Mouse (Mus musculus) layer of hippocampus, adult 2 months (tissue): ENCODE results near the gene Hdlbp. TPM values are rescaled to one million over a fixed set of nuclear protein-coding genes. Genes with fewer than 3 reads are reported as not detected.
A peak's percentile ranks its signal among the peaks of the same experiment; 100 is the strongest.
"Not testable (repeated sequence)": the region's sequence is repeated elsewhere in the genome, so short reads cannot be mapped to it uniquely, and the experiment has no call there.

Source experiments
- DNase-seq, 2 experiments: peaks; one replicate each; pipeline ENCODE4 v3.0.0; 2022; ENCODE audit warnings: low spot score in 2 of 2
- H3K27ac ChIP-seq: fragments of 200-600 bp; 2 replicates; pipeline ENCODE4 v1.8.1; 2022
- H3K4me3 ChIP-seq: fragments of 200-600 bp; 2 replicates; pipeline ENCODE4 v1.8.1; 2022; ENCODE audit warnings: mild to moderate bottlenecking
- CTCF ChIP-seq: fragments of 200-600 bp; conservative IDR thresholded peaks from 2 replicates; pipeline ENCODE4 v1.8.1; 2022; ENCODE audit warnings: antibody characterized with exemption, mild to moderate bottlenecking, moderate library complexity
- total RNA-seq, 2 experiments: library from RNA; stranded (reverse); gene quantifications; 2 replicates each; pipeline ENCODE4 v1.2.3; 2021

Gene Hdlbp
- total RNA-seq, 2 experiments from 2014 or later: 137 to 148 TPM

DNA sequence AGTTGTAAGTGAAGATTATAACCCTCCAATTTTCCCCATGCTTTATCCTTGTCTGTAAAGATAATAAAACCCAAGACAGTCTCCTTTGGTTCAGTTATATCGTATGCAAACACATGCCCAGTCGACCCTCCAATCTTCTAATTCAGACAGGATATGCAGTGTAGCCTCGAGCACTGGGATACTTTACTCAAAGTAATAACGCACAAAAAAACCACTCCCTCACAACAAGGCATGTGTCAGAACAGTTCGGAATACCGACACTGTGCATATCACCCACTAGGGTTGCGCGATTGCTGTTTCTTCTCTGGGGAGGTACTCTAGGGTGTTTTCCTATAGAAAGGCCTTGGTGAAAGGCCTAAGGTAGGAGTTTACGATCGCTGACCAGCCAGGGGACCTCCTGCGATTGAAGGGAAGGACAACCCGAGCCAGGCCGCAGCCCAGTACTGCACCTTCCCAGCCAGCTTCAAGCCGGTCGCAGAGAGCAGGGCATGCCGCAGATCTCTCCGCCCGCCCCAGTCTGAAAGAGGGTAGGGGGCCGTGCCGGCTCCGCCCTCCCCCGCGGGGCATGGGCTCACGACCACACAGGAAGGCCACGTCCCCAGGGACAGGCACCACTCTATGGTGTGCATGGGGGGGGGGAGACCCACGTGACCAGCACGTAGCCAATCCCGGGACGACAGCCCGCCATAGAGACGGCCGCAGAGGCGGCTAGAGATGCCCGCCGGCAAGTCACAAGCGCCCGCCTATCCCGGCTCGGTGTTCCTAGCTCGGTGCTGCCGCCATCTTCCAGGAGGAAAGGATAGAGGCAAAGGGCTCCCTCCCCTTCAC, 643 bp downstream of the Hdlbp start:
- Histone ChIP-seq H3K4me3 (peak overlapping the region; percentile 95), H3K27ac (peak overlapping the region; percentile 99)
- peak; percentile 69 for TF ChIP-seq CTCF
- DNase-seq: peak; percentile 97 to 98

DNA sequence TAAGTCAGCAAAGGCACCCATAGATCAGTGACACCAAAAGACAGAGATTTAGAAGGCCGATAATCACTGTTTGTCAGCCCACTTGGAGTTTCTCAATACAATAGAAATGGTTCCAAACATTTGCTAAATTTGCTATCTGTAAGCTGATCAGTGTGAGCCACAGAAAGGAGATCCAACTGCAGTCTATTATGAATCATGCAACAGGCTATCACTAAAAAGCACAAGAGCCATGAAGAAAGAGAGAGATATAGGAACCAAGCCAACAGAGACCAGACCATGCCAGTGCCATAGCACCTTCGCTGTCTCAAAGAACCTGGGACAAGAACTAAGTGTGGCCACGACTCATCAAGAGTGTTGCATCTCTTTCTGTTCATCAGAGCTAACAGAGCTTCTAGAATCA, 2.9 kb downstream of the Hdlbp start:
- no peak for TF ChIP-seq CTCF
- H3K4me3 ChIP-seq: no peak overlapping the region
- no peak overlapping the region for H3K27ac ChIP-seq
- no peak for DNase-seq

DNA sequence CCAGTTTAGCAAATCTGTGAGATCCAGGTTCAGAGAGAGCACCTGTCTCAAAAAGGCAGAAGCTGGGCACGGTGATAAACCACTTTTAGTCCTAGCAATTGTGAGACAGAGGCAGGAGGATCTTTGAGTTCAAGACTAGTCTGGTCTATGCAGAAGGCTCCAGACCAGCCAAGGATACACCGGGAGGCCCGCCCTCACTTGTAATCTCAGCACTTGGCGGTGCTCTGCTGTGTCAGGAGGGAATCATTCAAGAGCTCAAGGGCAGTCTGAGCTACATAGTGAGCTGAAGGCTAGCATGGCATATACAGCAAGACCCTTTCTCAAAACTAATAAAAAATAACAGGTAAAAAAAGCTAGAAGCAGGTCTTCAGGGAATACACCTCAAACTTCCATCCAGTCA, 10.0 kb downstream of the Hdlbp start:
- TF ChIP-seq CTCF: no peak
- DNase-seq: no peak
- H3K27ac ChIP-seq: no peak overlapping the region
- no peak overlapping the region for H3K4me3 ChIP-seq

DNA sequence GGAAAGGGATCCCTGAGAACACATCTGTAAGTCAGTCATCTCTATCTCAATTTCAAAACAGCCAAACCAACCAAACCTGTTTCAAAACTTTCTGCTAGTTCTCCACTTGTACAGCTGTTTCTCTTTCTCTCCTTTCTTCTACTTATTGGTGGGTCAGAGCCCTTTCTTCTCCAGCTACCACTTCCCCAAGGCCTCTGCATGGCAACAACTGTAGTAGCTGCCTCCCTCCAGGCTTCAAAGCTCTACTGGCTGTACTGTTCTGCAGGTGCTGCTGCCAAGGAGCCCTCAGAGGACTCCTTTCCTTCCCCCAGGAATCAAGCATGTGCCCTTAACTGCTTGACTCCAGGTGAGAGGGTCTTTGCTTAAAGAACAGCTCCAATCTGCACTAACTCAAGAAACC, 12.9 kb downstream of the Hdlbp start:
- no peak overlapping the region for H3K4me3 ChIP-seq
- no peak for DNase-seq
- TF ChIP-seq CTCF: no peak
- H3K27ac ChIP-seq: no peak overlapping the region

DNA sequence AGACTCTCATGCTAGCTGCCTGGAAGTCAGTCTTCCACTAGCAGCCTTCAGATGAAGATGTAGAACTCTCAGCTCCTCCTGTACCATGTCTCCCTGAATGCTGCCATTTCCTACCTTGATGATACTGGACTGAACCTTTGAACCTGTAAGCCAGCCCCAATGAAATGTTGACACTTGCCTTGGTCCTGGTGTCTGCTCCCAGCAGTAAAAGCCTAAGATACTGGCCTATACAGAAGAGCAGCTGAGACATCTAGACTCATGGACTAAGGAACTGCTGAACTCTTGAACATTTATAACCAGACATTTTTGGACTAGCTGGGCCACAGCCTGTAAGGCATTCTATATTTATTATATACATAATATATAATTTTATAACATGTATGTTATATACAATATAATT, 13.5 kb downstream of the Hdlbp start:
- Histone ChIP-seq H3K27ac (no peak overlapping the region), H3K4me3 (no peak overlapping the region)
- TF ChIP-seq CTCF: no peak
- no peak for DNase-seq

DNA sequence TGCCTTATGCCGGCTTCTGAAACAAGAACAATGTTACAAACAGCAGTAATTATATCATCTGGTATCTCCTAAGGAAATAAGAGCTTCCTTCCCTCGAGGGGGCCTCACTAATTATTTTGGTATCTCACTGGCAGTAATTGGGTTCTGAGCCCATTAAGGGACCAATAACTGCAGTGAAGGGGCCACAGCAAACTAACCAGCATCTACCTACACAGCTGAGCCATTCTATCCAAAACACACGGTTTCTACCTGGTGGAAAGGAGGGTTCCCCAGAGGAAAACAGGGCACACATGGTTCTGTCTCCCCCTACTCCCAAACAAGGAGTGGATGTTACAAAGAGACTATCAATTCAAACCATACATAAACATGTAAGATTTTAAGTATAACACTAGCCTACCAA, 19.5 kb downstream of the Hdlbp start:
- no peak overlapping the region for H3K27ac ChIP-seq
- no peak for DNase-seq

DNA sequence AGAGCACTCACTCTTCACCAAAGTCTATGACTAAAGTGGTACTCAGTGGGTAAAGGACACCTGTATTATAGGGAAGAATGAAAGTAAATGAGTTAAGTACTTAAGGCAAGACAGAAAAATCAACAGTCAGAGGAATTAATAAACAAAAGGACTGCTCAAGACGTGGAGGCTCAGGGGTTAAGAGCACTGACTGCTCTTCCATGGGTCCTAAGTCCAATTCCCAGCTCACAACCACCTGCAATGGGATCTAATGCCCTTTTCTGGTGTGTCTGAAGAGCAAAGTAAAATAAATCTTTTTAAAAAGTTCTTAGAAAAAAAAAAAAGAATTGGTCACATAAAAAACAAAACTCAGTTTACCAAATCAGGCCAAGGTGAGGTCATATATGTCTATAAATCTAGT, 20.3 kb downstream of the Hdlbp start:
- DNase-seq: no peak
- TF ChIP-seq CTCF: no peak
- no peak overlapping the region for H3K4me3 ChIP-seq
- no peak overlapping the region for H3K27ac ChIP-seq

More for the DNA sequence above, 19.5 kb downstream of the Hdlbp start:
- no peak overlapping the region for H3K4me3 ChIP-seq
- no peak for TF ChIP-seq CTCF

DNA sequence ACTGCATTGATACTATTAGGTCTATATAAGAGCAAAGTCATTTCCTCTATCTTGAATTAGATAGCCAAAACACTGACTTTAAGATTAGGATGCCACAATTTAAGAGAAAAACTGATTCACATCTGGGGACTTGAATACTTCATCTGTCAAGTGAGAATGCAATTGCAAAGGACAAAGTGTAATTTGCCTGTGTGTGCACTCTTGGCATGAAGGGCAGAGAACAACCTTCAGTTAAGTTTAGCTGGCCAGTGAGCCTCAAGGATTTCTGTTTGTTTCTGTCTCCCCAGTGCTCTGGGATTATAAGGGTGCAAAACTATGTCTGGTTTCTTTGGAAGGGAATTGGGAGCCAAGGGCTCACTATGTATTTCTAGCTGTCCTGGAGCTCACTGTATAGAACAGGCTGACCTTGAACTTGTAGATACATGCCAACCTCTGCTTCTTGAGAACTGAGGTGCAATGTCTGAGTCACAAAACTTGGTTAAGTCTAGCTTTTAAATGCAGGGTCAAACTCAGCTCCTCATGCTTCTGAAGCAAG, 24.8 kb downstream of the Hdlbp start:
- H3K4me3 ChIP-seq: no peak overlapping the region
- DNase-seq: no peak
- TF ChIP-seq CTCF: no peak
- H3K27ac ChIP-seq: no peak overlapping the region

DNA sequence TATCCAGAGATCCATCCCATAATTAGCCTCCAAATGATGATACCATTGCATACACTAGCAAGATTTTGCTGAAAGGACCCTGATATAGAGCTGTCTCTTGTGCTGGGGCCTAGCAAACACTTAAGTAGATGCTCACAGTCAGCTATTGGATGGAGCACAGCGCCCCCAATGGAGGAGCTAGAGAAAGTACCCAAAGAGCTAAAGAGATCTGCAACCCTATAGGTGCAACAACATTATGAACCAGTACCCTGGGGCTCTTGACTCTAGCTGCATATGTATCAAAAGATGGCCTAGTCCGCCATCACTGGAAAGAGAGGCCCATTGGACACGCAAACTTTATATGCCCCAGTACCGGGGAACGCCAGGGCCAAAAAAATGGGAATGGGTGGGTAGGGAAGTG, 28.5 kb downstream of the Hdlbp start:
- DNase-seq, H3K4me3 ChIP-seq, H3K27ac ChIP-seq: not testable (repeated sequence)
- TF ChIP-seq CTCF: peak; percentile 55

DNA sequence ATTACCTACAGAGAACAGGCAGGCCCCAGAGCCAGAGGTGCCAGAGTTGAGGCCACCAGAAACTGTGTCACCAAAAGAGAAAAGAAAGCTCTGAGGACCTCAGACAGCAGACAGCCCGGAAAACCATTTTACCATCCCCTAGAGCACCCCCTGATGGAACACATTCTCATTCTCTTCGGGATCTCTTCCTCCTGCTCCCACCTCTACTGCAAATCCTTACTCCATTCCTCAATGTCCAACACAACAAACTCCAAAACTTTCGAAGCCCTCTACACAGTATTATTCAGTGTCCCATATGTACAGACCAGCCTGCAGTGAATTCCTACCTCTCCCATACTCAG, 32.8 kb downstream of the Hdlbp start:
- peak overlapping the region; percentile 92 for H3K4me3 ChIP-seq
- H3K27ac ChIP-seq: peak overlapping the region; percentile 87
- DNase-seq: no peak
- TF ChIP-seq CTCF: peak; percentile 24; the same call in 1 of the 2 replicates

DNA sequence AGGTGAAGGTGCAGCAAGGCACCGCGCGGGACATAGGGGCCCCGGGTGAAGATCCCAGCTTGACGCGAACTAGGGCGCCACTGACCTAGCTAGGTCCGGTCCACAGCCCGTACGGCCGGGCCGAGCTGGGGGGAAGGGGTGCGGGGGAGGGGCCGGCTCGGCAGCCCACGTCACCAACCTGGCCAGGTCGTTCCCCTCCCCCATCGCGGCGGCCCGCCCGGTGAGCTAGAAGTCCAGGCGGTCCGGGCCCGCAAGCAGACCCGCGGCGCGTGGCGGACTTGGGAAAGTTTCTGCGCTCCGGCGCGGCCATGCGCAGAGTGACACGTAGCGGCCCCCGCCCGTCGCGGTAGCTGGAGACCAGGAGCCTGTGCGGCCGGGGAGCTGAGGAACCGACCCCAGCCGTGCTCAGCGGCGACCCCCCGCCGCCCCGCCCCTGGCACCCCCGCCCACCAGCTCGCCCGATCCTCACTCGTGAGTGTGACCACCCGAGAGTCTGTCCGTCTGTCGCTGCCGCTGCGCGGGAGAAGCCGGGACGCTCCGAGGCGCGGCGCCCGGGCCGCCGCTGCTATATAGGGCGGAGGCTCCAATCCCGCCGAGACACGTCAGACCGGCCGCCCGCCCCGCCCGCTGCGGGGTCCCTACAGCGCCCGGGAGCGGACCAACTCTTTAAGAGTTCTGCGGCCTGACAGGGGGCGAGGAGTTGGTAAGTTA, 33.3 kb downstream of the Hdlbp start:
- H3K27ac ChIP-seq: peak overlapping the region; percentile 87
- DNase-seq: peak; percentile 21 to 56
- TF ChIP-seq CTCF: no peak
- H3K4me3 ChIP-seq: peak overlapping the region; percentile 92

DNA sequence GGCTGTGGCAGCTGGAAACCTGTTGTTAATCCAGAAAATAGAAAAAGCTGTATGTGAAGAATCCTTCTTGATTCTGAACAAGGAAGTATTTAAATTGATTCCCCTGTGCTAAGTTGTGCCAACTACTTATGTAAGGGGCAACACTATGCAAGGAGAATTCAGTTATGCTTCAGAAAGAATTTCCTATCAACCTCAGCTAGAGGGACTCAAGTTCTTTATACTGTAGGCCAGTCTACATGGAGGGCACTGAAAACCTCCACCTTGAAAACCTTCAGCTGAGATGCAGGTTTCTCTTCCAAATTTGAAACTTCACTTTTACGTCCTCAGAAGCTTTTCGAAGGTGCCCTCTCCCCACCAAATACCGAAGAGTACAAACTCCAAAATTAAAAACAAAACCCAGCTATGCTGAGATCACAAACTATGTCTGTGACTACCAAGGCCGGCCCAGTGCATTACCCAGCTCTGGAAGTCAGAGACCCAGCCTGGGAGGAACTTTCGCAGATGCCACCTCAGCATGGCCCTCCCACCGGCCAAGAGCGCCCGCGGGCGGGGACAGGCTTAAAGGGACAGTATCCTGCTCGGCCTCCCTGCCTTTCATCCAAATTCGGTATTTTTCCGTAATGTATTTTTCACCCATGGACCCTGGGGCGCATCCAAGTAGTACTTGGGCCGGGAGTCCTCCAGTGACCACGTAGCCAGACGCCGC, 34.1 kb downstream of the Hdlbp start:
- Histone ChIP-seq H3K27ac (peak overlapping the region; percentile 87), H3K4me3 (peak overlapping the region; percentile 92)
- DNase-seq: peak; percentile 40 to 49
- TF ChIP-seq CTCF: no peak; the same call in 1 of the 2 replicates

DNA sequence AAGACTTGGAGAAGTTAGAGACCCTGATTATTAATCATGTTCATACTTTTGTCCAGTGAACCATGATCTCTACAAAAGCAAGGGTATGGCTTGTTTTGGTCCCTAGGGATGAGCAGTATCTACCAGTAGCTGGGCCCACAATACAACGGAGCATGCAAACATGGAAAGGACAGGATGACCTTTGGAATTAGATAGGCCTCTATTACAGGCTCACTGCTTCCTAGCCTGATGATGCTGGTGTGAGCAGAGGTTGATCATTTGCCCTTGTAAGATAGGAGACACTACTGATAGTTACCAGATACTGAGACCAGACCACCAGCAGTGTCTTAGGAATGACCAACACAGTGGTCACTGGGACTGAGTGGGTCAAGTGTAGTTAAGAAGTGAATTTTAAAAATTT, 39.3 kb downstream of the Hdlbp start:
- no peak for TF ChIP-seq CTCF
- Histone ChIP-seq H3K27ac (no peak overlapping the region), H3K4me3 (no peak overlapping the region)
- DNase-seq: no peak
